23 mouse cellular contexts compared by ENCODE assay signal in genomic region chr11:84659370-84659937, GRCm38 (mm10).
DNase-seq lines count a peak whose midpoint lies in the region; ATAC-seq lines count a peak whose summit lies in the region.
"Had no signal": no experiment of that assay in that cellular context is flagged by ENCODE, and none has a peak within 500 bp of the region (broad histone marks: within the 10 kb centered on the region; RNA-seq: fewer than 3 reads in every experiment).

No protein-coding gene starts in this region.

- no peaks in the 10 kb centered on the region; the same call in 1 of the 2 replicates for H3K9me3 ChIP-seq in kidney, embryonic 15.5 days (replicated peaks)
- no peaks in the 10 kb centered on the region for H3K9me3 ChIP-seq in liver, embryonic 12.5 days (replicated peaks)
- H3K9me3 ChIP-seq: embryonic facial prominence, embryonic 13.5 days; hindbrain, embryonic 10.5 days; hindbrain, embryonic 13.5 days had no signal

- peak; percentile 86 for ATAC-seq in kidney, embryonic 15.5 days (replicated peaks; ENCODE audit: low FRiP score)
- no peak for ATAC-seq in liver, embryonic 12.5 days
- ATAC-seq: CD4-positive, CD25-positive, alpha-beta regulatory T cell, adult 4 months; forebrain, embryonic 14.5 days; forebrain, postnatal 0 days; hindbrain, embryonic 16.5 days had no signal

- no peak overlapping the region for H3K9ac ChIP-seq in kidney, embryonic 15.5 days
- H3K9ac ChIP-seq in liver, embryonic 12.5 days, result no peak overlapping the region
- H3K9ac ChIP-seq: embryonic facial prominence, embryonic 13.5 days; forebrain, postnatal 0 days; hindbrain, embryonic 13.5 days had no signal

- 32% methylated on average over 7 of the region's 7 CpGs for WGBS in kidney, embryonic 15.5 days
- 62% methylated on average over 7 of the region's 7 CpGs for WGBS in liver, embryonic 12.5 days (ENCODE audit: insufficient replicate concordance)

- peak overlapping the region; percentile 7; the same call in 1 of the 2 replicates for H3K4me2 ChIP-seq in kidney, embryonic 15.5 days
- no peak overlapping the region for H3K4me2 ChIP-seq in liver, embryonic 12.5 days
- H3K4me2 ChIP-seq: embryonic facial prominence, embryonic 13.5 days; heart, embryonic 11.5 days; hindbrain, embryonic 13.5 days had no signal

- no peaks in the 10 kb centered on the region for H3K27me3 ChIP-seq in kidney, embryonic 15.5 days
- peaks cover 66% of the 10 kb centered on the region for H3K27me3 ChIP-seq in liver, embryonic 12.5 days (replicated peaks)

- H3K27ac ChIP-seq in kidney, embryonic 15.5 days, result peak overlapping the region; percentile 81
- no peak overlapping the region for H3K27ac ChIP-seq in liver, embryonic 12.5 days
- H3K27ac ChIP-seq: embryonic facial prominence, embryonic 13.5 days; gastrocnemius, adult 2 months; hindbrain, embryonic 10.5 days; hindbrain, embryonic 13.5 days had no signal

- DNase-seq in kidney, adult 8-10 months, result no peak
- peak; percentile 69 to 81 for DNase-seq in kidney, postnatal 4 days
- DNase-seq in kidney, adult 9 months, result no peak
- peak; percentile 30 for DNase-seq in mesoderm, embryonic 11.5 days (ENCODE audit: low read depth, low spot score)
- DNase-seq: adrenal gland, adult 2 months; adrenal gland, postnatal 14 days; cerebellum, adult 11 months; cerebellum, adult 2 months; cerebellum, adult 9-11 months; cerebellum, postnatal 25 days; forebrain, postnatal 0 days; gastrocnemius, adult 2 months; gastrocnemius, postnatal 14 days; heart, adult 11 months had no signal

- peaks cover 41% of the 10 kb centered on the region for H3K4me1 ChIP-seq in kidney, embryonic 15.5 days
- H3K4me1 ChIP-seq in liver, embryonic 12.5 days, result 0 out of 2 replicates have a peak, but pooled peaks cover 5% of the 10 kb centered on the region

- no peaks in the 10 kb centered on the region for H3K36me3 ChIP-seq in kidney, embryonic 15.5 days
- no peaks in the 10 kb centered on the region for H3K36me3 ChIP-seq in liver, embryonic 12.5 days
- H3K36me3 ChIP-seq: embryonic facial prominence, embryonic 13.5 days; hindbrain, embryonic 10.5 days; hindbrain, embryonic 13.5 days had no signal

- no peak overlapping the region for H3K4me3 ChIP-seq in kidney, embryonic 15.5 days (replicated peaks)
- H3K4me3 ChIP-seq in liver, embryonic 12.5 days, result no peak overlapping the region
- H3K4me3 ChIP-seq: embryonic facial prominence, embryonic 13.5 days; gastrocnemius, adult 2 months; hindbrain, embryonic 10.5 days; hindbrain, embryonic 13.5 days had no signal

Comparison
In these comparisons a context has a peak if more than half of its experiments do, and no peak if none do; other contexts are left out.
1. DNase-seq: peak in kidney, postnatal 4 days (2 of 2) and mesoderm, embryonic 11.5 days (single experiment); none in kidney, adult 8-10 months (0 of 2) and kidney, adult 9 months (single experiment).